Mouse (Mus musculus): ENCODE data around the gene Tmem115. TPM values are rescaled to one million over a fixed set of nuclear protein-coding genes. Genes with fewer than 3 reads are reported as not detected.

Tmem115 gene
- total and polyA plus RNA-seq, 3 experiments = 20.3 to 25.9 (median 22.9) TPM

DNA sequence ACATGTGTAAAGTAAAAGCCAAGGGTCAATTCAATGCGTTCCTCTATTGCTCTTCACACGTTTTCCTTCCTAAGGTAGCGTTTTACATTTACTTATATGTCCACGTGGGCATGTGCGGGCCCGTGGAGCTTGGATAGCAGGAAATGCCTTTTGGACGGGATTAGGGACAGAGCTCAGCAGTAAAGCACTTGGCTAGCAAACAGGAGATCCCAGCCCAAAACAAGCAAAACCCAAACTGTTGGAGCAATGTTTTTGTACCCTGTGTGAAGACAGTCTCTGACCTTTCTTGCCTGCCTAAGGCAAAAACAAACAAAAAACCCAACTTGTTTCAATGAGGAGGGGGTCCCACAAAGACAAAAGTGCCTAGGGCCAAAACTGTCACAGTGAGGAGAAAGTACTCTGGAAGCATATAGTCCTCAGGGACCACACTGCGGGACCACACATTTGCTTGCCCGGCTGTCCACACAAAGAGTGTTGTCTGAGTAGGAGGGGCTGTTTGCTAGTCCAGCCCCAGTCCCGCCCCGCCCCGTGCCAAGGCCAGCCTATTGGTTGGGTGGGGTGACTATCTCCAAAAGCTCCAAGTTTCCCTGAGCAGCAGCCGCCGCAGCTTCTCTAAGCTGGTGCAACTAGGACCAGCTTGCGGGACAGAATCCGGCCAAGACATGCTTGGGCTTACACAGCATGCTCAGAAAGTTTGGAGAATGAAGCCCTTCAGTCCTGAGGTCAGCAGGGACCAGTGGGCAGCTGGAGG is 42.8 kb downstream of the Tmem115 start, which contains the start of gene Hyal1:
Gene Hyal1, plus strand, starts transcription at position 571 of the 751 bp plus-strand sequence.
- Histone ChIP-seq H3K9ac (ENCODE audit: low read depth, low read length) (peak within 1 kb of the TSS; percentile 77), H3K36me3 (ENCODE audit: control insufficient read depth, insufficient read depth, low read length) (no peaks in the 10 kb centered on the region), H3K4me1 (ENCODE audit: control insufficient read depth, insufficient read depth, low read length) (peaks cover 20% of the 10 kb centered on the region), H3K79me2 (replicated peaks; ENCODE audit: control insufficient read depth, insufficient read depth, low read length) (no peaks in the 10 kb centered on the region), H3K4me3 (peak within 1 kb of the TSS; percentile 52), H3K27ac (peak within 1 kb of the TSS; percentile 79), H3K27me3 (ENCODE audit: control insufficient read depth, insufficient read depth, low read length) (no peaks in the 10 kb centered on the region)
- 14% methylated on average over 16 of the region's 16 CpGs for WGBS
- peak; percentile 84 to 85 for DNase-seq
- intact Hi-C loops (cut with DNase I) = no loop called here
- TF ChIP-seq EP300 (IDR thresholded peaks at IDR 0.05; ENCODE audit: insufficient read depth, low read depth, low read length) = 0 out of 2 replicates have a peak, but pooled peaks have one; percentile 7
- TF ChIP-seq POLR2A (IDR thresholded peaks at IDR 0.05; ENCODE audit: insufficient read depth, low read depth, low read length) = peak; percentile 94
- no peak for TF ChIP-seq CTCF (IDR thresholded peaks at IDR 0.05)

GRCm38 (mm10) chr9:107577871-107578270 is 44.1 kb downstream of the Tmem115 start:
- Histone ChIP-seq H3K4me3 (no peak overlapping the region), H3K27ac (no peak overlapping the region), H3K79me2 (replicated peaks; ENCODE audit: control insufficient read depth, insufficient read depth, low read length) (no peaks in the 10 kb centered on the region), H3K9ac (ENCODE audit: low read depth, low read length) (no peak overlapping the region), H3K4me1 (ENCODE audit: control insufficient read depth, insufficient read depth, low read length) (peaks cover 15% of the 10 kb centered on the region), H3K27me3 (ENCODE audit: control insufficient read depth, insufficient read depth, low read length) (no peaks in the 10 kb centered on the region), H3K36me3 (ENCODE audit: control insufficient read depth, insufficient read depth, low read length) (no peaks in the 10 kb centered on the region)
- TF ChIP-seq CTCF (IDR thresholded peaks at IDR 0.05) (no peak), POLR2A (IDR thresholded peaks at IDR 0.05; ENCODE audit: insufficient read depth, low read depth, low read length) (no peak), EP300 (IDR thresholded peaks at IDR 0.05; ENCODE audit: insufficient read depth, low read depth, low read length) (no peak)
- no peak for DNase-seq
- 86% methylated on average over 10 of the region's 10 CpGs for WGBS
- intact Hi-C loops (cut with DNase I) = no loop called here

DNA sequence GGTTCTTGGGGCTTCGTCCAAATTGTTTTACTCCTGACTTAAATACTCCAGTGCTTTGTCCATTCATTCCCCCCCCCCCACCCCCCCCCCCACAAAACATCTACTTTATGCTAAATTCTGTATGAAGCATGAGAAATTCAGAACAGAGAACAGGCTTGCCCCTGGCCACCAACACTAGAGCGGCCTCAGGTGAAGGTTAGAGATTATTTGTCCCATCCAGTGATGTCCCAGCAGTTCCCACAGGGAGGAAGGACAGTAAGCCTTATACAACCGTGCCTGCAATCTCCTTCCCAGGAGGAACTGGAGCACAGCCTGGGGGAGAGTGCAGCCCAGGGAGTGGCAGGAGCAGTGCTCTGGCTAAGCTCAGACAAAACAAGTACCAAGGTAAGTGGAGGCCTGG is 44.8 kb downstream of the Tmem115 start, which contains the start of gene Naa80:
Gene Naa80, plus strand, starts transcription at position 301 of the 400 bp plus-strand sequence.
- no peak for DNase-seq
- TF ChIP-seq POLR2A (IDR thresholded peaks at IDR 0.05; ENCODE audit: insufficient read depth, low read depth, low read length) = no peak
- no peak for TF ChIP-seq CTCF (IDR thresholded peaks at IDR 0.05)
- no peak for TF ChIP-seq EP300 (IDR thresholded peaks at IDR 0.05; ENCODE audit: insufficient read depth, low read depth, low read length)
- H3K36me3 ChIP-seq (ENCODE audit: control insufficient read depth, insufficient read depth, low read length) = no peaks in the 10 kb centered on the region
- no peak within 1 kb of the TSS for H3K4me3 ChIP-seq
- H3K79me2 ChIP-seq (replicated peaks; ENCODE audit: control insufficient read depth, insufficient read depth, low read length) = no peaks in the 10 kb centered on the region
- H3K9ac ChIP-seq (ENCODE audit: low read depth, low read length) = no peak within 1 kb of the TSS
- intact Hi-C loops (cut with DNase I) = no loop called here
- no peak within 1 kb of the TSS; the same call in 1 of the 2 replicates for H3K27ac ChIP-seq
- H3K27me3 ChIP-seq (ENCODE audit: control insufficient read depth, insufficient read depth, low read length) = no peaks in the 10 kb centered on the region
- H3K4me1 ChIP-seq (ENCODE audit: control insufficient read depth, insufficient read depth, low read length) = peaks cover 15% of the 10 kb centered on the region
- 74% methylated on average over 3 of the region's 3 CpGs for WGBS

GRCm38 (mm10) chr9:107579023-107579900 is 45.5 kb downstream of the Tmem115 start:
- intact Hi-C loops (cut with DNase I) = no loop called here
- TF ChIP-seq POLR2A (IDR thresholded peaks at IDR 0.05; ENCODE audit: insufficient read depth, low read depth, low read length) (no peak), CTCF (IDR thresholded peaks at IDR 0.05) (no peak), EP300 (IDR thresholded peaks at IDR 0.05; ENCODE audit: insufficient read depth, low read depth, low read length) (no peak)
- Histone ChIP-seq H3K27ac (peak overlapping the region; percentile 95; the same call in 1 of the 2 replicates), H3K27me3 (ENCODE audit: control insufficient read depth, insufficient read depth, low read length) (no peaks in the 10 kb centered on the region), H3K9ac (ENCODE audit: low read depth, low read length) (no peak overlapping the region), H3K79me2 (replicated peaks; ENCODE audit: control insufficient read depth, insufficient read depth, low read length) (no peaks in the 10 kb centered on the region), H3K4me3 (no peak overlapping the region), H3K4me1 (ENCODE audit: control insufficient read depth, insufficient read depth, low read length) (peaks cover 15% of the 10 kb centered on the region), H3K36me3 (ENCODE audit: control insufficient read depth, insufficient read depth, low read length) (no peaks in the 10 kb centered on the region)
- no peak for DNase-seq
- WGBS = 93% methylated on average over 14 of the region's 14 CpGs

- WGBS = under 1% methylated on average over 32 of the region's 32 CpGs
These were observed 47.0 kb downstream of the Tmem115 start, which contains the start of gene Hyal3 for GRCm38 (mm10) chr9:107580501-107581317. Gene Hyal3, plus strand, starts transcription at chr9:107580818.

More at GRCm38 (mm10) chr9:107580501-107581317, 47.0 kb downstream of the Tmem115 start, which contains the start of gene Hyal3:
- Histone ChIP-seq H3K36me3 (ENCODE audit: control insufficient read depth, insufficient read depth, low read length) (no peaks in the 10 kb centered on the region), H3K4me3 (peak within 1 kb of the TSS; percentile 72), H3K4me1 (ENCODE audit: control insufficient read depth, insufficient read depth, low read length) (peaks cover 15% of the 10 kb centered on the region), H3K27ac (peak within 1 kb of the TSS; percentile 95), H3K9ac (ENCODE audit: low read depth, low read length) (peak within 1 kb of the TSS; percentile 78), H3K79me2 (replicated peaks; ENCODE audit: control insufficient read depth, insufficient read depth, low read length) (no peaks in the 10 kb centered on the region), H3K27me3 (ENCODE audit: control insufficient read depth, insufficient read depth, low read length) (no peaks in the 10 kb centered on the region)
- TF ChIP-seq CTCF (IDR thresholded peaks at IDR 0.05) = no peak
- peak; percentile 75; the same call in 1 of the 2 replicates for TF ChIP-seq EP300 (IDR thresholded peaks at IDR 0.05; ENCODE audit: insufficient read depth, low read depth, low read length)
- TF ChIP-seq POLR2A (IDR thresholded peaks at IDR 0.05; ENCODE audit: insufficient read depth, low read depth, low read length) = peak; percentile 92
- intact Hi-C loops (cut with DNase I) = no loop called here
- peak; percentile 89 to 93 for DNase-seq
